Mouse (Mus musculus) heart, embryonic 15.5 days (tissue): ENCODE measurements around the gene Ccdc189. TPM values are rescaled to one million over a fixed set of nuclear protein-coding genes. Genes with fewer than 3 reads are reported as not detected.
A peak's percentile ranks its signal among the peaks of the same experiment; 100 is the strongest.
"Not testable (repeated sequence)": the region's sequence is repeated elsewhere in the genome, so short reads cannot be mapped to it uniquely, and the experiment has no call there.

Experiments used
- ATAC-seq: fragments of 200-750 bp; cut with Nextera tagmentation; replicated peaks from 2 replicates; pipeline ENCODE4 v1.8.0; 2017; ENCODE audit warnings: low read depth, moderate TSS enrichment; ENCODE audit not compliant: insufficient number of reproducible peaks, insufficient read depth, low FRiP score
- H3K27ac ChIP-seq: fragments of 300-500 bp; sonication (generic); 2 replicates; pipeline ENCODE4 v1.5.1; 2015; ENCODE audit warnings: mild to moderate bottlenecking, inconsistent platforms
- H3K27me3 ChIP-seq: fragments of 300-500 bp; sonication (generic); 2 replicates; pipeline ENCODE4 v1.6.1; 2015; ENCODE audit warnings: inconsistent platforms
- H3K36me3 ChIP-seq: fragments of 300-500 bp; sonication (generic); 2 replicates; pipeline ENCODE4 v1.6.1; 2015; ENCODE audit warnings: mild to moderate bottlenecking, inconsistent platforms
- H3K4me1 ChIP-seq: fragments of 300-500 bp; sonication (generic); replicated peaks from 2 replicates; pipeline ENCODE4 v1.6.1; 2015; ENCODE audit warnings: inconsistent platforms
- H3K4me2 ChIP-seq: fragments of 300-500 bp; sonication (generic); 2 replicates; pipeline ENCODE4 v1.6.1; 2015; ENCODE audit warnings: inconsistent platforms, mild to moderate bottlenecking, moderate library complexity
- H3K4me3 ChIP-seq: fragments of 300-500 bp; sonication (generic); 2 replicates; pipeline ENCODE4 v1.5.1; 2015; ENCODE audit warnings: mild to moderate bottlenecking, inconsistent platforms
- H3K9ac ChIP-seq: fragments of 300-500 bp; sonication (generic); 2 replicates; pipeline ENCODE4 v1.6.1; 2015; ENCODE audit warnings: mild to moderate bottlenecking, inconsistent platforms
- H3K9me3 ChIP-seq: fragments of 300-500 bp; sonication (generic); replicated peaks from 2 replicates; pipeline ENCODE4 v1.6.1; 2016; ENCODE audit warnings: inconsistent platforms
- WGBS: fragments of 180-500 bp; shearing (Covaris S2); methylation state at CpG from one replicate; pipeline ENCODE4 v1.1.7; 2015; ENCODE audit warnings: mixed read lengths; 5-methylcytosine and 5-hydroxymethylcytosine counted together
- polyA plus RNA-seq: library from polyadenylated mRNA; unstranded; fragments of >200 nt; fragmentation: Nextera tagmentation; extraction: Ambion mirVana; gene quantifications from 2 replicates; pipeline ENCODE4 v1.2.1, GENCODE M21; 2015

The Ccdc189 gene
- 10.6 and 12.6 TPM in 2 replicates for polyA plus RNA-seq

GRCm38 (mm10) chr7:127588011-127588871 lies at the start of gene Ccdc189, which contains the start of gene Rnf40:
Gene Ccdc189 (minus strand): TSS chr7:127588595.
Gene Rnf40 (plus strand): TSS chr7:127588767.
- H3K36me3 ChIP-seq, result peaks cover 51% of the 10 kb centered on the region

GRCm38 (mm10) chr7:127636963-127637362 lies 48.6 kb upstream of the Ccdc189 start:
- H3K4me2 ChIP-seq, result peak overlapping the region; percentile 79
- H3K36me3 ChIP-seq, result no peaks in the 10 kb centered on the region
- peak overlapping the region; percentile 64 for H3K4me3 ChIP-seq
- WGBS, result under 1% methylated on average over 27 of the region's 27 CpGs
- peak overlapping the region; percentile 67 for H3K9ac ChIP-seq
- no peak overlapping the region for H3K27ac ChIP-seq
- no peaks in the 10 kb centered on the region for H3K27me3 ChIP-seq
- peaks cover 9% of the 10 kb centered on the region for H3K4me1 ChIP-seq
- H3K9me3 ChIP-seq, result no peaks in the 10 kb centered on the region
- peak; percentile 72 for ATAC-seq

More at GRCm38 (mm10) chr7:127588011-127588871, at the start of gene Ccdc189, which contains the start of gene Rnf40:
- H3K9me3 ChIP-seq, result no peaks in the 10 kb centered on the region
- H3K9ac ChIP-seq, result peak within 1 kb of the TSS; percentile 86
- ATAC-seq, result peak; percentile 95
- H3K4me2 ChIP-seq, result peak within 1 kb of the TSS; percentile 96
- peak within 1 kb of the TSS; percentile 81 for H3K4me3 ChIP-seq
- under 1% methylated on average over 50 of the region's 50 CpGs for WGBS
- H3K27me3 ChIP-seq, result no peaks in the 10 kb centered on the region
- H3K4me1 ChIP-seq, result peaks cover 27% of the 10 kb centered on the region
- peak within 1 kb of the TSS; percentile 86 for H3K27ac ChIP-seq

GRCm38 (mm10) chr7:127631416-127631815 lies 43.0 kb upstream of the Ccdc189 start:
- Histone ChIP-seq H3K9me3 (no peaks in the 10 kb centered on the region), H3K9ac (no peak overlapping the region), H3K4me2 (no peak overlapping the region), H3K4me3 (no peak overlapping the region), H3K36me3 (no peaks in the 10 kb centered on the region), H3K27ac (no peak overlapping the region), H3K27me3 (no peaks in the 10 kb centered on the region), H3K4me1 (no peaks in the 10 kb centered on the region)
- no peak for ATAC-seq
- WGBS, result 82% methylated on average over 4 of the region's 4 CpGs

GRCm38 (mm10) chr7:127628646-127629045 lies 40.3 kb upstream of the Ccdc189 start:
- Histone ChIP-seq H3K27ac (no peak overlapping the region), H3K4me2 (no peak overlapping the region), H3K4me1 (no peaks in the 10 kb centered on the region), H3K36me3 (no peaks in the 10 kb centered on the region), H3K9ac (no peak overlapping the region), H3K27me3 (no peaks in the 10 kb centered on the region), H3K4me3 (no peak overlapping the region), H3K9me3 (no peaks in the 10 kb centered on the region)
- no peak for ATAC-seq
- 69% methylated on average over 5 of the region's 5 CpGs for WGBS

- H3K9me3 ChIP-seq, result no peaks in the 10 kb centered on the region
- no peak overlapping the region for H3K4me2 ChIP-seq
- 82% methylated on average over 4 of the region's 4 CpGs for WGBS
- no peaks in the 10 kb centered on the region for H3K4me1 ChIP-seq
- H3K27me3 ChIP-seq, result no peaks in the 10 kb centered on the region
- ATAC-seq, result no peak
- H3K4me3 ChIP-seq, result no peak overlapping the region
- no peaks in the 10 kb centered on the region for H3K36me3 ChIP-seq
- H3K27ac ChIP-seq, result no peak overlapping the region
- H3K9ac ChIP-seq, result no peak overlapping the region
Measured at GRCm38 (mm10) chr7:127626471-127626870, 38.1 kb upstream of the Ccdc189 start.

GRCm38 (mm10) chr7:127626039-127626438 lies 37.6 kb upstream of the Ccdc189 start:
- H3K36me3 ChIP-seq, result no peaks in the 10 kb centered on the region
- 97% methylated on average over 7 of the region's 7 CpGs for WGBS
- H3K9ac ChIP-seq, result no peak overlapping the region
- H3K27ac ChIP-seq, result no peak overlapping the region
- H3K9me3 ChIP-seq, result no peaks in the 10 kb centered on the region
- no peaks in the 10 kb centered on the region for H3K27me3 ChIP-seq
- no peak for ATAC-seq
- no peaks in the 10 kb centered on the region for H3K4me1 ChIP-seq
- no peak overlapping the region for H3K4me2 ChIP-seq
- no peak overlapping the region for H3K4me3 ChIP-seq

- not testable (repeated sequence) for H3K9me3 ChIP-seq, H3K27me3 ChIP-seq, H3K4me2 ChIP-seq, H3K4me3 ChIP-seq, H3K9ac ChIP-seq, H3K36me3 ChIP-seq, ATAC-seq, H3K27ac ChIP-seq
- WGBS, result 88% methylated on average over 7 of the region's 8 CpGs
- H3K4me1 ChIP-seq, result peaks cover 17% of the 10 kb centered on the region
Measured at GRCm38 (mm10) chr7:127618402-127618801, 30.0 kb upstream of the Ccdc189 start.

GRCm38 (mm10) chr7:127617962-127618361 lies 29.6 kb upstream of the Ccdc189 start:
- Histone ChIP-seq H3K36me3 (0 out of 2 replicates have a peak, but pooled peaks cover under 1% of the 10 kb centered on the region), H3K4me1 (peaks cover 18% of the 10 kb centered on the region), H3K27me3 (no peaks in the 10 kb centered on the region), H3K9ac (no peak overlapping the region), H3K4me2 (no peak overlapping the region), H3K4me3 (no peak overlapping the region), H3K27ac (no peak overlapping the region), H3K9me3 (no peaks in the 10 kb centered on the region)
- WGBS, result 59% methylated on average over 2 of the region's 2 CpGs
- ATAC-seq, result no peak

GRCm38 (mm10) chr7:127616881-127617280 lies 28.5 kb upstream of the Ccdc189 start:
- Histone ChIP-seq H3K27me3 (no peaks in the 10 kb centered on the region), H3K27ac (no peak overlapping the region), H3K4me3 (no peak overlapping the region), H3K36me3 (peaks cover 11% of the 10 kb centered on the region), H3K4me2 (no peak overlapping the region), H3K9ac (no peak overlapping the region), H3K4me1 (peaks cover 18% of the 10 kb centered on the region), H3K9me3 (no peaks in the 10 kb centered on the region)
- 56% methylated on average over 1 of the region's 1 CpGs for WGBS
- no peak for ATAC-seq

GRCm38 (mm10) chr7:127616336-127616735 lies 27.9 kb upstream of the Ccdc189 start:
- no peak for ATAC-seq
- H3K27me3 ChIP-seq, result no peaks in the 10 kb centered on the region
- 0 out of 2 replicates have a peak overlapping the region, but pooled peaks have one; percentile 89 for H3K4me3 ChIP-seq
- H3K4me2 ChIP-seq, result no peak overlapping the region
- peaks cover 16% of the 10 kb centered on the region for H3K36me3 ChIP-seq
- peaks cover 18% of the 10 kb centered on the region for H3K4me1 ChIP-seq
- H3K9ac ChIP-seq, result no peak overlapping the region
- 78% methylated on average over 1 of the region's 1 CpGs for WGBS
- H3K27ac ChIP-seq, result no peak overlapping the region
- no peaks in the 10 kb centered on the region for H3K9me3 ChIP-seq

- Histone ChIP-seq H3K4me1 (peaks cover 18% of the 10 kb centered on the region), H3K36me3 (peaks cover 28% of the 10 kb centered on the region), H3K4me2 (peak within 1 kb of the TSS; percentile 72), H3K9ac (peak within 1 kb of the TSS; percentile 92), H3K27me3 (no peaks in the 10 kb centered on the region), H3K27ac (peak within 1 kb of the TSS; percentile 90), H3K9me3 (no peaks in the 10 kb centered on the region), H3K4me3 (peak within 1 kb of the TSS; percentile 89)
- WGBS, result under 1% methylated on average over 45 of the region's 50 CpGs
- ATAC-seq, result peak; percentile 88
Measured at GRCm38 (mm10) chr7:127614891-127615843, 26.8 kb upstream of the Ccdc189 start, which contains the start of gene Zfp629. Gene Zfp629 (minus strand): TSS chr7:127615797.
